Mouse (Mus musculus) heart, postnatal 0 days (tissue): ENCODE results near the gene Pqlc3.

Experiments used
- CTCF ChIP-seq: IDR thresholded peaks from 2 replicates; pipeline ENCODE4 v1.5.1; 2016; ENCODE audit warnings: antibody characterized with exemption, control low read depth, low read depth
- EP300 ChIP-seq: IDR thresholded peaks from 2 replicates; pipeline ENCODE4 v1.6.1; 2016; ENCODE audit warnings: antibody characterized with exemption, low read depth

- TF ChIP-seq EP300 (no peak), CTCF (no peak)
These were observed 36.9 kb upstream of the Pqlc3 start for GRCm38 (mm10) chr12:17037053-17037610.
